Mouse (Mus musculus) spleen, postnatal 36 days (tissue): ENCODE data around the gene Ackr4.

Experiments
- DNase-seq, 2 experiments: peaks; one replicate each; pipeline ENCODE4 v3.0.0; 2022; ENCODE audit warnings: low spot score in 2 of 2, mixed read lengths in 1 of 2

The Ackr4 gene

DNA sequence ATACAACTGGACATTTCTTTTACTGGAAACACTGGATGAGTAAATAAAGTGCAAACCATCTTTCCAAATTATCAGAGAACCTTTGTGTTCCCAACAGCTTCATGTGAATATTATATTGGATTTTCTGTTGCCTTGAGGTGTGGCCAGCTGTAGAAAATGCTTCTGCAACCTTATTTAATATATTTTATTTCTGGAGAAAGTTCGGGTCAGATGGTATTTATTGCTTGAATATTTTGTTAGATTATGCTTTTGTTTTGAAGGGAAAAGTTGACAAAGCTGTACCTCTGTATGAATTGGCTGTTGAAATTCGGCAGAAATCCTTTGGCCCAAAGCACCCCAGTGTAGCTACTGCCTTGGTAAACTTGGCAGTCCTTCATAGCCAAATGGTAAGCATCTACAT, 86.4 kb downstream of the Ackr4 start, which contains the start of gene Gm28305:
Gm28305 (plus strand) TSS at position 301 of the 400 bp plus-strand sequence.
- DNase-seq = no peak

DNA sequence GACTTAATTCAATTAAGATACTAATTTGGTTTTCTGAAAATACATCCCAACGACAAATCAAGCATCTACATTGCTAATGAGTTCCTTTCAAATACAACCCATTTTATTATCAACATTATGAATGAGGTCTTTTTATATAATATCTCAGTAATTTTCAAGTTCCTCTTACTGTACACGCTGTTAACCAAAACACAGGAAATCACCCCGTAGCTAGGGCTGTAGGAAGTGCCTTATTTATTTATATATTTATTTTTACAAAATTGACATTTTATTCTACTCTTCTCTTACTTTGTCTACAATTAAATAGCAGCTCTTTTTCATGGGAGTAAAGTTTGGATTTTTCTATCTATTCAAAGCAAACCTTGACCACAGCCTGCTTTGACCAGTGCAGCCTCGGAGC, 87.0 kb downstream of the Ackr4 start:
- DNase-seq = no peak

DNA sequence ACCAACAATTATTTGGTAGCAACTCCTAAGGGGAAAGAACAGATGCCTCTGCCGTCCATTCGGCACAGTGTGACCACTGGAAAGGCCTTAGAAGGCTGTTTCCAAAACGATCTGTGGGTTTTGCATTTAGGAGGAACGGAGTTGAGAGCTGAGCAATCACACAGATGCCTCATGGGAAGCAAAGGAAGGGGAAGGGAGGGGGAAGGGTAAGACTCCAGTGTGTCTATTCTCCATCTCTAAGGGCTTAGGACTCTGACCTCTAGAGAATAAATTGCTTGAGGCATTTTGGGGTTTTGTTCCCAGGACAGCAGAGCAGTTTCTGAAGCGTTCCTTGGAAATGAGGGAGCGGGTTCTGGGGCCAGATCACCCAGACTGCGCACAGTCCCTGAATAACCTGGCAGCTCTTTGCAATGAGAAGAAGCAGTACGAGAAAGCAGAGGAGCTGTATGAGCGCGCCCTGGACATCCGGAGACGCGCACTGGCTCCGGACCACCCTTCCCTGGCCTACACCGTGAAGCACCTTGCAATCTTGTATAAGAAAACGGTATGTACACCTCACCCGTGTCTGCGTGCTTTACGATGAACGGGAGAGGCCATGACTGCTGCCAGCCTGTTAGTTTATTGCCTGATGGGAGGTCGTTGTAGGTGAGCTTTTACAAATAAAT, 87.6 kb downstream of the Ackr4 start:
- no peak for DNase-seq

DNA sequence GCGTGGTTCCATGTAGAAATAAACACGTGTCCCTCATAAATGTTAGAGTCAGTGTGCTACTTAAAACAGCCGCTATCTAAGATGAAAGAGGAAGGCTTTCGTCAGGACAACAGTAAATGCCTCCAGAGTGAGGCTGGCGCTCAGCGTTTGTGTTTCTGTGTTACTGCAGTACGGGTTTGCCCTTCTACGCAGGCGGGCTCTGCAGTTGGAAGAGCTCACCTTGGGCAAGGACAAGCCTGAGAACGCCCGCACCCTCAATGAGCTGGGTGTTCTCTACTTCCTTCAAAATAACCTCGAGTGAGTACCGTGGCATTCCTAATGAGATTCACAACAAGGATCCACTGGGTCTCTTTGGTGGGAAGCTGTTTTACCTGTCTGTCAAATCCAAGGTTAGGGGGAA, 88.5 kb downstream of the Ackr4 start:
- no peak for DNase-seq

DNA sequence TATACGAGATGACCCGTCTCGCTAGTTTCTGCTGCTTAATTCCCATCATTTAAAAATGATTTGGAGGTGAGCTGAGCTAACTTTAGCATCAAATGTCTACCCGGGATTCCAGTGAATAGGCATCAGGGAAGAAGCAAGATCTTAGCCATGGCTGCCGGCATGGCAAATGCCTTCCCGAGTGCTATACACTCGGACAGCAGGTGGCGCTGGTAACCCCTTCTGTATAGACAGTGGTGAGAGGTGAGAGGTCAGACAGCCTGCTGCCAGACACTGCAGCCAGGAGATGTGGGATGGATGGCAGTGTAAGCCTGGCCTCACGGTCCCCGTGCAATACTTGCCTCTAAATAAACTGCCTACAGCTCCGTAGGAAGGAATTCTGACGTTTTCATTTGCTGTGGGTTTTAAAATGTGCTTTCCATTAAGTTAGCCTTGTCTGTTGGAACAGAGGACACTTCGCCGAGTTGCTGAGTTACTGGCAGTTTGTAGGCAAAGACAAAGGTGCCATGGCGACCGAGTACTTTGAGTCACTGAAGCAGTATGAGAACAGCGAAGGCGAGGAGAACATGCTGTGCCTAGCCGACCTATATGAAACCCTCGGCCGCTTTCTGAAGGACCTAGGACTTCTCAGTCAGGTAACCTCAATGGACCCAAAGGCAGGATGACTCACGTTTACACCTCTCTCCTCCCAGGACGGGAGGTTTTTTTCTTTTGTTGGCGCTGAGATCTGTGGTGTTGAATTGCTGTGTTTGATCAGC, 91.3 kb downstream of the Ackr4 start:
- DNase-seq = peak; percentile 40 to 59

DNA sequence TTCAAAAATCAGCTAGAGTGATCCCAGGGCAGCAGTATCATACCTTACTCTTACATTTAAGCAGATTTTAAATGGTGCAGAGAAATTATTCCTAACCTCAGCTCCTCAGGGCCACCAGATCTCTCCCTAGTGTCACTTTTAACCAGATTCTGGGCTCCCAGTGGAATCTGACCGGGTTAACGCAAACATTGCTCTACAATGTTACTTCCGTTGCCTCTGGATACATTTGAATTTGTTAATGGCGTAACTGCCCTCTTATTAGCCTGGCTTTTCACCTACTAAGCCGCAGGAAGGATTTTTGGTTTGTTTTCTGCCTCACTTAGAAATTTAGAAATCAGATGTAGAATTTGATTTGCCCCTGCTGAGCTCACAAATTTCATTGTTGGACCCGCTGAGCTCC, 92.0 kb downstream of the Ackr4 start:
- DNase-seq = no peak

DNA sequence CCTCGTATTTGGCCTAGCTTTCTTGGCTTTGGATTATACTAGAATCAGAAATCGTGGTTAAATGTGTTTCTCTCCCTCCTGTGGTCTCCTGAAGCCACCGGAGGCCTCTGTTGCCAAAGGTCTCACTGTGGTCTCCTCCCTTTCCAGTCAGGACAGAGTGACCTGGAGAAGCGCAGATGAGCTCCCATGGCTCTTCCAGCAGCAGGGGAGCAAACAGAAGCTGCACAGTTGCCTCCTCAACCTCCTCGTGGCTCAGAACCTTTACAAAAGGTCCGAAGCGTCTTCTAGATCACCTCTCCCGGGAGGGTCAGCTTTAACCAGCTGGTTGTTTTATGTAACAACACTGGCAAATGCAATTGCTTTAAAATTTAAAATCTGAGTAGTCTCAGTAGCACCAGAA, 92.5 kb downstream of the Ackr4 start:
- DNase-seq = no peak
